ENCODE assay signal across 8 mouse cellular contexts in genomic region chr17:28904546-28905376, GRCm38 (mm10). TPM values are rescaled to one million over a fixed set of nuclear protein-coding genes. Genes with fewer than 3 reads are reported as not detected.
DNase-seq lines count a peak whose midpoint lies in the region; ATAC-seq and TF ChIP-seq lines count a peak whose summit lies in the region.

No protein-coding gene starts in this region.

- ATAC-seq in intestine, postnatal 0 days: 0 out of 2 replicates have a peak, but pooled peaks have one; percentile 9
- no peak for ATAC-seq in limb, embryonic 12.5 days (ENCODE audit: insufficient number of reproducible peaks, insufficient read depth, low FRiP score, low TSS enrichment, low read depth)
- peak; percentile 30; the same call in 1 of the 2 replicates for ATAC-seq in stomach, postnatal 0 days (ENCODE audit: low FRiP score, low TSS enrichment)

- TF ChIP-seq EP300 in stomach, postnatal 0 days (optimal IDR thresholded peaks at IDR 0.05): no peak

- 34% methylated on average over 23 of the region's 23 CpGs for WGBS in intestine, postnatal 0 days
- WGBS in limb, embryonic 12.5 days: 32% methylated on average over 23 of the region's 23 CpGs
- 28% methylated on average over 23 of the region's 23 CpGs for WGBS in stomach, postnatal 0 days

- H3K27ac ChIP-seq in intestine, postnatal 0 days (ENCODE audit: low read depth, low read length): no peak overlapping the region
- H3K27ac ChIP-seq in limb, embryonic 12.5 days: no peak overlapping the region
- no peak overlapping the region for H3K27ac ChIP-seq in stomach, postnatal 0 days (replicated peaks)

- no peaks in the 10 kb centered on the region for H3K9me3 ChIP-seq in intestine, postnatal 0 days (ENCODE audit: control insufficient read depth)
- H3K9me3 ChIP-seq in limb, embryonic 12.5 days: no peaks in the 10 kb centered on the region
- H3K9me3 ChIP-seq in stomach, postnatal 0 days (ENCODE audit: control insufficient read depth, low read length): no peaks in the 10 kb centered on the region

- H3K4me1 ChIP-seq in intestine, postnatal 0 days (replicated peaks; ENCODE audit: control insufficient read depth, insufficient read depth, low read length): no peaks in the 10 kb centered on the region
- peaks cover 15% of the 10 kb centered on the region for H3K4me1 ChIP-seq in limb, embryonic 12.5 days (replicated peaks)
- no peaks in the 10 kb centered on the region for H3K4me1 ChIP-seq in stomach, postnatal 0 days (replicated peaks; ENCODE audit: control insufficient read depth, insufficient read depth)

- peaks cover 53% of the 10 kb centered on the region; the same call in 1 of the 2 replicates for H3K36me3 ChIP-seq in intestine, postnatal 0 days (ENCODE audit: control insufficient read depth, insufficient read depth)
- no peaks in the 10 kb centered on the region for H3K36me3 ChIP-seq in limb, embryonic 12.5 days
- no peaks in the 10 kb centered on the region for H3K36me3 ChIP-seq in stomach, postnatal 0 days (ENCODE audit: control insufficient read depth, insufficient read depth, low read length)

- DNase-seq in ovary, postnatal 10 days (ENCODE audit: low spot score): peak; percentile 44
- no peak for DNase-seq in ovary, adult 18-20 months (ENCODE audit: low spot score)
- DNase-seq in cerebellum, adult 9-10 months: peak; percentile 65
- DNase-seq in forelimb bud, embryonic 11.5 days (ENCODE audit: low read depth, low spot score): peak; percentile 53
- peak; percentile 83 for DNase-seq in neural tube, embryonic 10.5 days (ENCODE audit: extremely low spot score, low spot score)
- peak; percentile 72 for DNase-seq in stomach, postnatal 0 days (ENCODE audit: low spot score)

- H3K4me2 ChIP-seq in intestine, postnatal 0 days (replicated peaks; ENCODE audit: low read depth): no peak overlapping the region
- no peak overlapping the region for H3K4me2 ChIP-seq in limb, embryonic 12.5 days
- H3K4me2 ChIP-seq in stomach, postnatal 0 days (replicated peaks; ENCODE audit: low read depth): no peak overlapping the region

- H3K27me3 ChIP-seq in intestine, postnatal 0 days (replicated peaks; ENCODE audit: control insufficient read depth, insufficient read depth, low read length): no peaks in the 10 kb centered on the region
- H3K27me3 ChIP-seq in limb, embryonic 12.5 days: peaks cover 24% of the 10 kb centered on the region
- no peaks in the 10 kb centered on the region for H3K27me3 ChIP-seq in stomach, postnatal 0 days (ENCODE audit: control insufficient read depth, insufficient read depth, low read length)

- H3K9ac ChIP-seq in intestine, postnatal 0 days (ENCODE audit: low read depth, low read length): no peak overlapping the region
- 0 out of 2 replicates have a peak overlapping the region, but pooled peaks have one; percentile 19 for H3K9ac ChIP-seq in limb, embryonic 12.5 days (replicated peaks)
- no peak overlapping the region for H3K9ac ChIP-seq in stomach, postnatal 0 days (ENCODE audit: low read length)

- peak; percentile 87 for TF ChIP-seq CTCF in intestine, postnatal 0 days (IDR thresholded peaks at IDR 0.05; ENCODE audit: low read depth)
- peak; percentile 84 for TF ChIP-seq CTCF in stomach, postnatal 0 days (IDR thresholded peaks at IDR 0.05; ENCODE audit: low read depth)

- no peak overlapping the region for H3K4me3 ChIP-seq in intestine, postnatal 0 days (ENCODE audit: low read depth, low read length)
- H3K4me3 ChIP-seq in limb, embryonic 12.5 days (replicated peaks): no peak overlapping the region
- H3K4me3 ChIP-seq in stomach, postnatal 0 days (ENCODE audit: low read depth, low read length): no peak overlapping the region

RNA-seq across cellular contexts. Expression of gene 4930539E08Rik, which starts 10.4 kb away (rescaled TPM):
- 2.9 and 3.5 TPM in 2 replicates for polyA plus RNA-seq in intestine, postnatal 0 days (2015; fragmentation: Nextera tagmentation; extraction: Ambion mirVana)
- 0.16 and 0.23 TPM in 2 replicates for polyA plus RNA-seq in limb, embryonic 12.5 days (2016; fragmentation: Nextera tagmentation; extraction: Ambion mirVana)
- polyA plus RNA-seq in stomach, postnatal 0 days (2015; fragmentation: Nextera tagmentation; extraction: Ambion mirVana): 1.2 and 2.2 TPM in 2 replicates

RNA-seq across cellular contexts. Expression of gene Pxt1, which starts 38.9 kb away (rescaled TPM):
- polyA plus RNA-seq in intestine, postnatal 0 days (2015; fragmentation: Nextera tagmentation; extraction: Ambion mirVana): not detected in 2 replicates
- 0.28 TPM in 1 of 2 replicates, not detected in the other for polyA plus RNA-seq in limb, embryonic 12.5 days (2016; fragmentation: Nextera tagmentation; extraction: Ambion mirVana)
- 0.18 TPM in 1 of 2 replicates, not detected in the other for polyA plus RNA-seq in stomach, postnatal 0 days (2015; fragmentation: Nextera tagmentation; extraction: Ambion mirVana)

RNA-seq across cellular contexts. Expression of gene Pnpla1, which starts 46.5 kb away (rescaled TPM):
- 0.12 and 0.20 TPM in 2 replicates for polyA plus RNA-seq in intestine, postnatal 0 days (2015; fragmentation: Nextera tagmentation; extraction: Ambion mirVana)
- not detected in 2 replicates for polyA plus RNA-seq in limb, embryonic 12.5 days (2016; fragmentation: Nextera tagmentation; extraction: Ambion mirVana)
- polyA plus RNA-seq in stomach, postnatal 0 days (2015; fragmentation: Nextera tagmentation; extraction: Ambion mirVana): 12.7 TPM in 2 replicates

RNA-seq across cellular contexts. Expression of gene Kctd20, which starts 47.0 kb away (rescaled TPM):
- polyA plus RNA-seq in intestine, postnatal 0 days (2015; fragmentation: Nextera tagmentation; extraction: Ambion mirVana): 25.6 and 27.0 TPM in 2 replicates
- 123 and 125 TPM in 2 replicates for polyA plus RNA-seq in limb, embryonic 12.5 days (2016; fragmentation: Nextera tagmentation; extraction: Ambion mirVana)
- 37.6 and 38.3 TPM in 2 replicates for polyA plus RNA-seq in stomach, postnatal 0 days (2015; fragmentation: Nextera tagmentation; extraction: Ambion mirVana)

Comparison
In these comparisons a context has a peak if more than half of its experiments do, and no peak if none do; other contexts are left out.
1. RNA of gene Pnpla1, which starts 46.5 kb away (polyA plus RNA-seq): 12.7 TPM in stomach, postnatal 0 days; 0.12 to 0.20 TPM in intestine, postnatal 0 days and not detected in limb, embryonic 12.5 days; every median in the first group is over 10 times any median in the second.